Comparison of ENCODE assay signal across 19 mouse cellular contexts in the genomic region with DNA sequence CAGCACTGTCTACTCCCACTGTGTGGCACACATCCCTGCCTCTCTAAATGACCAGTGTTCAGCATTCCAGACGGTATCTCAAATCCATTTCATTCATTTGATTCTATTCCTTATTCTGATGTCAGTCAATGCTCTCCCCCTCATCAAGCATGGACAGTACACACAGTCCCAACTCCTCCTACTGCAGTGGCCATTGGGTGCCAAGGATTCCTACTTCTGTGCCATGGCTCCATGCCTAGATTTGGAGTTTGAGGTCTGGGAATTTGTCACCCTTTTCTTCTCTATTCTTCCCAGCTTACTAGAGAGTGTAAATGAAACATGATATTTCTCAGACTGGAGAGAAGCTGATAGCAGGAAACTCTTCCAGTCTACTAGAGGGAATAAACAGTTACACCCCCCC. TPM values are rescaled to one million over a fixed set of nuclear protein-coding genes. Genes with fewer than 3 reads are reported as not detected.
DNase-seq lines count a peak whose midpoint lies in the region; ATAC-seq and TF ChIP-seq lines count a peak whose summit lies in the region.
"Had no signal": no experiment of that assay in that cellular context is flagged by ENCODE, and none has a peak within 500 bp of the region (broad histone marks: within the 10 kb centered on the region; RNA-seq: fewer than 3 reads in every experiment).

No protein-coding gene starts in this region.

- TF ChIP-seq POLR2A in liver, adult 2 months (IDR thresholded peaks at IDR 0.05; ENCODE audit: extremely low read depth, insufficient read depth, low read length) = no peak

- H3K27ac ChIP-seq in liver, adult 2 months (replicated peaks; ENCODE audit: insufficient read depth, low read depth, low read length) = 0 out of 2 replicates have a peak overlapping the region, but pooled peaks have one; percentile 8
- H3K27ac ChIP-seq in liver, embryonic 12.5 days = no peak overlapping the region
- H3K27ac ChIP-seq: embryonic facial prominence, embryonic 10.5 days; hindbrain, embryonic 10.5 days; hindbrain, embryonic 15.5 days had no signal

- no peaks in the 10 kb centered on the region; the same call in 1 of the 2 replicates for H3K36me3 ChIP-seq in liver, adult 2 months (ENCODE audit: control insufficient read depth, insufficient read depth, low read length)
- no peaks in the 10 kb centered on the region for H3K36me3 ChIP-seq in liver, embryonic 12.5 days
- H3K36me3 ChIP-seq: embryonic facial prominence, embryonic 10.5 days; hindbrain, embryonic 10.5 days; hindbrain, embryonic 15.5 days had no signal

- TF ChIP-seq CTCF in liver, adult 2 months (IDR thresholded peaks at IDR 0.05; ENCODE audit: low read depth, low read length) = no peak

- peaks cover 15% of the 10 kb centered on the region for H3K4me1 ChIP-seq in liver, adult 2 months (ENCODE audit: control insufficient read depth, insufficient read depth, low read length)
- peaks cover 15% of the 10 kb centered on the region for H3K4me1 ChIP-seq in liver, embryonic 12.5 days

- H3K79me2 ChIP-seq in liver, adult 2 months (ENCODE audit: control insufficient read depth, insufficient read depth, low read length) = peaks cover 17% of the 10 kb centered on the region

- no peak overlapping the region for H3K4me3 ChIP-seq in liver, adult 2 months (ENCODE audit: insufficient read depth, low read depth, low read length)
- H3K4me3 ChIP-seq in liver, embryonic 12.5 days = no peak overlapping the region
- H3K4me3 ChIP-seq: embryonic facial prominence, embryonic 10.5 days; hindbrain, embryonic 10.5 days; hindbrain, embryonic 15.5 days had no signal

- no peak overlapping the region for H3K4me2 ChIP-seq in liver, embryonic 12.5 days
- H3K4me2 ChIP-seq: hindbrain, embryonic 15.5 days had no signal

- intact Hi-C loops in heart, postnatal 10 days (cut with DNase I) = loop anchor here (10.0 kb wide), 1 partner anchor 442 kb away; no protein-coding TSS in a partner anchor

- DNase-seq in cerebellum, postnatal 10 days = peak; percentile 34 to 45
- no peak for DNase-seq in cerebellum, adult 11-12 months
- peak; percentile 38 to 47 for DNase-seq in heart, postnatal 10 days
- no peak for DNase-seq in heart, adult 8-10 months (ENCODE audit: low spot score)
- DNase-seq in liver, adult 2 months (ENCODE audit: extremely low read depth, low read depth, low spot score) = peak; percentile 68
- DNase-seq in Muller cell, postnatal 12 days (ENCODE audit: inconsistent ontology term) = peak; percentile 68
- no peak for DNase-seq in retina, postnatal 1 day
- DNase-seq: adrenal gland, postnatal 36 days; cerebellum, adult 11 months; cerebellum, adult 9-11 months had no signal

- no peaks in the 10 kb centered on the region for H3K27me3 ChIP-seq in liver, adult 2 months (ENCODE audit: control insufficient read depth, insufficient read depth, low read length)
- no peaks in the 10 kb centered on the region for H3K27me3 ChIP-seq in liver, embryonic 12.5 days (replicated peaks)
- H3K27me3 ChIP-seq: hindbrain, embryonic 15.5 days had no signal

- ATAC-seq in liver, embryonic 12.5 days = no peak
- ATAC-seq: CD4-positive, CD25-positive, alpha-beta regulatory T cell, adult 4 months; forebrain, embryonic 14.5 days; inflammation-experienced regulatory T-cells, adult 6 months; intestine, postnatal 0 days had no signal

- no peaks in the 10 kb centered on the region for H3K9me3 ChIP-seq in liver, embryonic 12.5 days (replicated peaks)
- H3K9me3 ChIP-seq: embryonic facial prominence, embryonic 10.5 days; G1E; hindbrain, embryonic 10.5 days; hindbrain, embryonic 15.5 days had no signal

- no peak overlapping the region for H3K9ac ChIP-seq in liver, adult 2 months (ENCODE audit: low read depth, low read length)
- H3K9ac ChIP-seq in liver, embryonic 12.5 days = no peak overlapping the region; the same call in 1 of the 2 replicates
- H3K9ac ChIP-seq: hindbrain, embryonic 15.5 days had no signal

- WGBS in liver, adult 2 months = 57% methylated on average over 1 of the region's 1 CpGs
- WGBS in liver, embryonic 12.5 days (ENCODE audit: insufficient replicate concordance) = 69% methylated on average over 1 of the region's 1 CpGs

RNA-seq across cellular contexts. Expression of gene Cpped1, which starts 2.3 kb away (rescaled TPM):
- 10 to 100 TPM; 69.2 to 73.6 TPM for total RNA-seq in heart, postnatal 10 days (2021)
- 10 to 100 TPM; 52.8 to 61.2 (median 58.2) TPM for total RNA-seq in heart, adult 8-10 months (2022)
- 29.9 and 36.0 TPM in 2 replicates for total RNA-seq in liver, adult 2 months (2014; rRNA removed)
- polyA plus RNA-seq in liver, adult 2 months (2012; rRNA removed) = 32.2 and 35.9 TPM in 2 replicates
- polyA plus RNA-seq in liver, embryonic 12.5 days (2016; fragmentation: Nextera tagmentation; extraction: Ambion mirVana) = 12.4 and 14.3 TPM in 2 replicates

Comparison
In these comparisons a context has a peak if more than half of its experiments do, and no peak if none do; other contexts are left out.
1. DNase-seq: peak in cerebellum, postnatal 10 days (2 of 2), heart, postnatal 10 days (2 of 2), liver, adult 2 months (single experiment) and Muller cell, postnatal 12 days (single experiment); none in cerebellum, adult 11-12 months (single experiment), heart, adult 8-10 months (single experiment) and retina, postnatal 1 day (single experiment).